Mouse (Mus musculus) lung, postnatal 0 days (tissue): Measurements from ENCODE around the gene Ptk7. TPM values are rescaled to one million over a fixed set of nuclear protein-coding genes. Genes with fewer than 3 reads are reported as not detected.
A peak's percentile ranks its signal among the peaks of the same experiment; 100 is the strongest.

ENCODE experiments used
- ATAC-seq: fragments of 200-750 bp; cut with Nextera tagmentation; 2 replicates; pipeline ENCODE4 v1.8.0; 2017; ENCODE audit warnings: moderate library complexity
- DNase-seq: peaks from one replicate; pipeline ENCODE4 v3.0.0-alpha.2; 2016; ENCODE audit warnings: low spot score
- H3K27ac ChIP-seq: fragments of 300-500 bp; sonication (generic); 2 replicates; pipeline ENCODE4 v1.5.1; 2014; ENCODE audit warnings: antibody characterized with exemption, mild to moderate bottlenecking, low read length, mixed read lengths
- H3K27me3 ChIP-seq: fragments of 300-500 bp; sonication (generic); replicated peaks from 2 replicates; pipeline ENCODE4 v1.6.1; 2014; ENCODE audit warnings: low read length, mixed read lengths; ENCODE audit not compliant: insufficient read depth
- H3K36me3 ChIP-seq: fragments of 300-500 bp; sonication (generic); 2 replicates; pipeline ENCODE4 v1.6.1; 2014; ENCODE audit warnings: low read length, mixed read lengths; ENCODE audit not compliant: insufficient read depth
- H3K4me1 ChIP-seq: fragments of 300-500 bp; sonication (generic); 2 replicates; pipeline ENCODE4 v1.6.1; 2014; ENCODE audit warnings: antibody characterized with exemption, low read depth, low read length, mixed read lengths; ENCODE audit not compliant: insufficient read depth
- H3K4me2 ChIP-seq: fragments of 300-500 bp; sonication (generic); replicated peaks from 2 replicates; pipeline ENCODE4 v1.6.1; 2014; ENCODE audit warnings: low read depth, mild to moderate bottlenecking, low read length, moderate library complexity, mixed read lengths
- H3K4me3 ChIP-seq: fragments of 300-500 bp; sonication (generic); 2 replicates; pipeline ENCODE4 v1.5.1; 2014; ENCODE audit warnings: low read depth, low read length
- H3K9ac ChIP-seq: fragments of 300-500 bp; sonication (generic); replicated peaks from 2 replicates; pipeline ENCODE4 v1.6.1; 2014; ENCODE audit warnings: low read depth, mild to moderate bottlenecking
- H3K9me3 ChIP-seq: fragments of 300-500 bp; sonication (generic); 2 replicates; pipeline ENCODE4 v1.6.1; 2016; ENCODE audit warnings: low read length, mixed read lengths
- CTCF ChIP-seq: IDR thresholded peaks from 2 replicates; pipeline ENCODE4 v1.5.1; 2016; ENCODE audit warnings: antibody characterized with exemption, mild to moderate bottlenecking
- EP300 ChIP-seq: IDR thresholded peaks from 2 replicates; pipeline ENCODE4 v1.6.1; 2016; ENCODE audit warnings: antibody characterized with exemption, mild to moderate bottlenecking, control low read depth
- WGBS: fragments of 180-500 bp; shearing (Covaris S2); extraction: QIAGEN DNeasy Blood & Tissue Kit; methylation state at CpG from one replicate; pipeline ENCODE4 v1.1.7; 2014; 5-methylcytosine and 5-hydroxymethylcytosine counted together
- polyA plus RNA-seq: library from polyadenylated mRNA; unstranded; fragments of >200 nt; fragmentation: Nextera tagmentation; extraction: Ambion mirVana; gene quantifications from 2 replicates; pipeline ENCODE4 v1.2.1, GENCODE M21; 2015

Ptk7 gene
- polyA plus RNA-seq, 1 experiment from 2014 or later = 75.8 TPM

DNA sequence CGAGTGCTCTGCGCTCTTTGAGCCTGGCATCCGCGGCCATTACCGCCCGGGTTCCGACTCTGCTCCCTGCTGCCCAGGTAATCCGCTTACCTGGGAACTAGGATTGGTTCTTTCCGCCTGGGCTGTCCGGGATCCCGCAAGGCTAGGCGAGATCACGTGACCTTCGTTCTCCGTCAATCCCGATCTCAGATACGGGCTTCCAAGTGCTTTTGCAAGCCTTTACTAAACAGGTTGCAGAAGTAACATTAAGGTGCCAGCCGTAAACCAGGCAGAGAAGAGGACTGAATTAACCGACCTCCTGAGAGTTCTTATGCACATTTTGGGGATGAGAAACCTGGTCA, 17.0 kb upstream of the Ptk7 start:
- no peak for DNase-seq
- Histone ChIP-seq H3K4me2 (peak overlapping the region; percentile 71), H3K9me3 (no peaks in the 10 kb centered on the region), H3K9ac (peak overlapping the region; percentile 70), H3K4me1 (peaks cover 25% of the 10 kb centered on the region), H3K27ac (peak overlapping the region; percentile 84), H3K36me3 (0 out of 2 replicates have a peak, but pooled peaks cover 5% of the 10 kb centered on the region), H3K4me3 (peak overlapping the region; percentile 83), H3K27me3 (no peaks in the 10 kb centered on the region)
- TF ChIP-seq CTCF = no peak
- no peak for TF ChIP-seq EP300
- WGBS = 1% methylated on average over 19 of the region's 19 CpGs
- peak; percentile 3 for ATAC-seq

- Histone ChIP-seq H3K9ac (peak within 1 kb of the TSS; percentile 70), H3K4me3 (peak within 1 kb of the TSS; percentile 83), H3K27me3 (no peaks in the 10 kb centered on the region), H3K4me1 (peaks cover 22% of the 10 kb centered on the region), H3K27ac (peak within 1 kb of the TSS; percentile 96), H3K9me3 (no peaks in the 10 kb centered on the region), H3K36me3 (0 out of 2 replicates have a peak, but pooled peaks cover 5% of the 10 kb centered on the region), H3K4me2 (peak within 1 kb of the TSS; percentile 89)
- under 1% methylated on average over 53 of the region's 53 CpGs for WGBS
- no peak; the same call in 1 of the 2 replicates for TF ChIP-seq CTCF
- TF ChIP-seq EP300 = peak; percentile 45; the same call in 1 of the 2 replicates
- DNase-seq (peak; percentile 98), ATAC-seq (peak; percentile 72)
These were observed 16.4 kb upstream of the Ptk7 start, which contains the start of the genes Klc4 and Mrpl2 for GRCm38 (mm10) chr17:46645561-46646321. TSS of gene Klc4 (minus strand) at chr17:46646022. TSS of gene Mrpl2 (plus strand) at chr17:46646229.

- peak; percentile 63 for ATAC-seq
- Histone ChIP-seq H3K4me2 (peak overlapping the region; percentile 89), H3K4me3 (peak overlapping the region; percentile 83), H3K4me1 (peaks cover 22% of the 10 kb centered on the region), H3K36me3 (0 out of 2 replicates have a peak, but pooled peaks cover 5% of the 10 kb centered on the region), H3K27me3 (no peaks in the 10 kb centered on the region), H3K9ac (peak overlapping the region; percentile 60), H3K9me3 (no peaks in the 10 kb centered on the region), H3K27ac (peak overlapping the region; percentile 96)
- DNase-seq = peak; percentile 92
- TF ChIP-seq EP300 (peak; percentile 10; the same call in 1 of the 2 replicates), CTCF (no peak)
- 3% methylated on average over 11 of the region's 11 CpGs for WGBS
These were observed 15.7 kb upstream of the Ptk7 start for GRCm38 (mm10) chr17:46644916-46645475.

DNA sequence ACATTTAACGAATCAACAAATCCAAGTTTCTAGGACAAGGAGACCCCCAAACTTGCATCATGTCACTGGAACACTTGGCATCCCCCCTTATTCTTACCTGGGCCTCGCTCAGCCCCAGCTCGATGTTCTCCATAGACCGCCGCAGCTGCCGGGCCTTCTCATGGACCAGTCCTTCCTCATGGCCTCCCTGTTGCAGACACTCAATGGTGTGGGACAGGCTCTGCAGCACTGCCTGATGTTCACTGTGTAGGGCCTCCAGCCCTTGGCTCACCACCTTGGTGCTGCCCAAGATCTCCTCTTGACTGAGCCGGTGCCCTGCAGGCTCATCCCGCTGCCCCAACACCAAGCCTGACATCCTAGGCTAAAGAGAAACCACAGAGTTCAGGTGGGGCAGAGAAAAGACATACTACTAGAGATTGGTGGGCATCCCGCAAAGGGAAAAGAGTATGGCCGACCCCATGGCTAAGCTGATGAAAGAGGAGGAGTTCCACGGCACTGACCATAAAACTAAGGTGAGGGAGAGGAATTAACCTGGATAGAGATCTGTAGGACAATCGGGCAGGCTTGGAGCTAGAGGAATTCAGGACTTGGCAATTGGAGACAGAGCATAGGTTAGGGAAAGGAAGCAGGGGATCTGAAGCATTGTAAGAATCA, 15.0 kb upstream of the Ptk7 start:
- Histone ChIP-seq H3K4me2 (peak overlapping the region; percentile 89), H3K4me1 (peaks cover 17% of the 10 kb centered on the region), H3K9ac (no peak overlapping the region; the same call in 1 of the 2 replicates), H3K36me3 (0 out of 2 replicates have a peak, but pooled peaks cover 7% of the 10 kb centered on the region), H3K4me3 (peak overlapping the region; percentile 83), H3K9me3 (no peaks in the 10 kb centered on the region), H3K27me3 (no peaks in the 10 kb centered on the region), H3K27ac (peak overlapping the region; percentile 96)
- no peak for DNase-seq
- ATAC-seq = no peak
- TF ChIP-seq CTCF (no peak), EP300 (no peak)
- WGBS = 84% methylated on average over 12 of the region's 12 CpGs

- ATAC-seq = no peak
These were observed 12.8 kb upstream of the Ptk7 start for GRCm38 (mm10) chr17:46642060-46642459.

DNA sequence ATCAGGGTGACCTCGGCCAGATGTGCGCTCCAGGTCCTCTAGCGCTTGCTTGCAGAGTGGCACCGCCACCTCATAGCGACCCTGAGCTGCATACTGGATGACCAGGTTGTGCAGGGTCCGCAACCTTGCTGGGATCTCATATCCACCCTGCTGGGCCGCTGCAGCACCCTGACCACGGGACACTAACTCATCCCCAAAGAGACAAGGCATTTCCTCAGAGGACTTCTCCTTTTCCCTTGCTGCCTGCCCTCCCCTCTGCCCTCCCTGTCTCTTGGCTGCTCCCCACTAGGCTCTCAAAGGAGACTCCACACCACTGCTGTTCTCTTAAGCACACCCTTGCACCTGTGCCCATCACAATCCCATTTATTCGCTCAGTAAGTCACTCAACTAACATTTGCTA, 10.6 kb upstream of the Ptk7 start:
- ATAC-seq (no peak), DNase-seq (no peak)
- Histone ChIP-seq H3K9me3 (no peaks in the 10 kb centered on the region), H3K36me3 (peaks cover 17% of the 10 kb centered on the region; the same call in 1 of the 2 replicates), H3K27me3 (no peaks in the 10 kb centered on the region), H3K9ac (no peak overlapping the region), H3K4me1 (peaks cover 9% of the 10 kb centered on the region; the same call in 1 of the 2 replicates), H3K4me3 (no peak overlapping the region), H3K27ac (no peak overlapping the region), H3K4me2 (no peak overlapping the region)
- TF ChIP-seq EP300 (no peak), CTCF (no peak)
- 77% methylated on average over 9 of the region's 9 CpGs for WGBS

More at GRCm38 (mm10) chr17:46642060-46642459, 12.8 kb upstream of the Ptk7 start:
- Histone ChIP-seq H3K9ac (no peak overlapping the region), H3K36me3 (0 out of 2 replicates have a peak, but pooled peaks cover 9% of the 10 kb centered on the region), H3K4me1 (peaks cover 15% of the 10 kb centered on the region), H3K27me3 (no peaks in the 10 kb centered on the region), H3K27ac (no peak overlapping the region), H3K9me3 (no peaks in the 10 kb centered on the region), H3K4me2 (no peak overlapping the region), H3K4me3 (no peak overlapping the region)
- 90% methylated on average over 17 of the region's 17 CpGs for WGBS
- DNase-seq = no peak
- TF ChIP-seq EP300 (no peak), CTCF (no peak)
